Mouse (Mus musculus) stomach, postnatal 0 days (tissue): ENCODE measurements around the gene Ccdc60.

Experiments used
- CTCF ChIP-seq: IDR thresholded peaks from 2 replicates; pipeline ENCODE4 v1.5.1; 2016; ENCODE audit warnings: antibody characterized with exemption, low read depth, mild to moderate bottlenecking, moderate library complexity
- EP300 ChIP-seq: optimal IDR thresholded peaks from 2 replicates; pipeline ENCODE3; 2016; ENCODE audit warnings: antibody characterized with exemption

DNA sequence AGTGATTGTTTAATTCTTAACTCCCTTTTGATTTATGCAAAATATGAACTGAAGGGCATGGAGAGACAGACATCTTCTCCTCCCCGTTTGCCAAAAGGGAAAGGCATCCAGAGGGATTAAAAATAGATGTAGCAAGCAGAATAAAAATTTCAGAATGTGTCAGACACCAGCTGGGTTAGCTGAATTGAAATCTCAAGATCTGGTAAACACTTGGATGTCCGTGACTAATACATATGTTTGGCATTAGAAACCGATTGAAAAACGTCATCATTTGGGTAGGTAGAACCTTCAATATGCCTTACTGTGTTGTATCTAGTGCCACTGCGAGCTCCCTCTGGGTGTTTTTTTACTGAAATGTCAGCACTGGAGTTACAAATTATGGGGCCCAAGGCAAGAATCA, 4.7 kb upstream of the Ccdc60 start:
- TF ChIP-seq CTCF (no peak), EP300 (no peak)
